Mouse (Mus musculus) thymus, postnatal 10 days (tissue): Measurements from ENCODE around the gene Tram2.

Experiments used
- DNase-seq, 2 experiments: peaks; one replicate each; pipeline ENCODE4 v3.0.0; 2021; ENCODE audit warnings: low spot score in 2 of 2

The Tram2 gene

DNA sequence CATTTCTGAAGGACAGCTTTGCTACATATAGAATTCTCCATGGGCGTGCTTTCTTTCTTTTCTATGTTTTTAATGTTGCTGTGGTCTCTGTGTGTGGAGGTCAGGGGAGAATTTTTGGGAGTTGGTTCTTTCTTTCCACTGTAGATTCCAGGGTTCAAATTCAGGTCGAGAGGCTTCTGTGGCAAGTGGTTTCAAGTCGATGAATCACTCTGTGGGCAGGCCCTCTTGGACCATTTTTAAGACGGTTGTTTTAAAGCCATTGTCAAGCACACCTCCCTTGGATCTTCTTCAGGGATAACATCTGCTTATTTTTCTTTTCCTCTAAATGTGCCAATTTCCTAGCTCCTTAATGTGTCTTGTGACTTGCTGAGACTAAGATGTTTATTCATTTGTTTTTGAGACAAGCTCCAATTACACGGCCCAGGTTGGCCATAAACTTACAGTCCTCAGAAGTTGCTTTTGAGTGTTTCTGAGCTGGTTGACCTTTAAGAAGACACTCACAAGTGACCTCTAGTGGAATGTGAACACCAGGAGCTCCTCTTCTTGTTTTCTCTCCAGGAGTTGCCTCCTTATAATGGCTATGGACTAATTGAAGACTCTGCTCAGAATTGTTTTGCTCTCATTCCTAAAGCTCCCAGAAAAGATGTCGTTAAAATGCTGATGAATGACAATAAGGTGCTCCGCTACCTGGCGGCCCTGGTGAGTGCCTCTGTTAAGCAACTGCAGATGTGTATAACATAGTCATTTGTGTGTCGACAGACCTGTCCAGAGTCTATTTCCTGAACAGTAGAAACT, 104.5 kb downstream of the Tram2 start:
- DNase-seq = no peak

DNA sequence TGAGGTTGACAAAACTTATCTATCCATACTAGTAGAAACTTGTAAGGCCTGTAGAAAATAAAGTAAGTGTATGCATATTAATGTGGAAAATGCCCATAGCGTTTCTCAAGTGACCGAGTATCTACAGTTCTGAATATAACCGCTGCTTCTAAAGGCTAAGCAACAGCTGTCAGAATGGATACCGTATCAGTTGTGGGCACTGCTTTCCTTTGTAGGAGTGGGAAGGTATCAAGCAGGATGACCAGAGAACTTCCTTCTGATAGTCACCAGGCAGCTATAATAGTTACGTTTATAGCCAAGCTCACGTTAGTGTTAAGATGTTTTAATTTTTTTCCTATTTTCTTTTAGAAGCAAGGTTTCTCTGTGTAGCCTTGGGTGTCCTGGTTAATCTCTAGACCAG, 105.6 kb downstream of the Tram2 start:
- DNase-seq = no peak

- DNase-seq = no peak
Observed at GRCm38 (mm10) chr1:20969642-20970041, 109.4 kb downstream of the Tram2 start.

DNA sequence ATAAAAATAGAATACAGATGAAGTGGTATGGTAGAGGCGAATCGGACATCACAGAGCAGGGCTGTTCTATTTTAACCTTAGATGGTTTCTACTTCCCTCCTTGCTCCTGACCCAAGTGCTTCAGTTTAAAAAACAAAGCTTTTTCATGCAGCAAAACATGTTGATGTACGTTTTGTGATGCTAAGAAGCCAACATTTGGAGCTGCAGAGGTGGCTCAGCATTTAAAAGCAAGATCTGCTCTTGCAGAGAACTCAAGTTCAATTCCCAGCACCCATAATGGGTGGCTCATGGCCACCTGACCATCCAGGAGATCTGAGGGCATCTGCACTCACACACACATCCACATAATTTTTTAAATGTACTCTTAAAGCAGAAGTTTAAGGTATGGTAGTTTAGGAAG, 124.2 kb downstream of the Tram2 start:
- DNase-seq = no peak

- DNase-seq = no peak
Observed at GRCm38 (mm10) chr1:20951799-20952198, 127.2 kb downstream of the Tram2 start.

- DNase-seq = peak; percentile 81 to 82
Observed at GRCm38 (mm10) chr1:20951300-20951763, 127.7 kb downstream of the Tram2 start, which contains the start of gene Efhc1. TSS of gene Efhc1 (plus strand) at chr1:20951626.
